Mouse (Mus musculus): ENCODE measurements around the gene Ubap2l.

- no peak for TF ChIP-seq POLR2A (IDR thresholded peaks at IDR 0.05; ENCODE audit: borderline replicate concordance, extremely low read depth, low read depth, low read length)
- no peak for TF ChIP-seq CTCF (IDR thresholded peaks at IDR 0.05; ENCODE audit: insufficient read depth, low read length)
Measured at GRCm38 (mm10) chr3:90004091-90004796, 48.2 kb downstream of the Ubap2l start.

All from lung, adult 2 months (tissue).